Mouse (Mus musculus): ENCODE data around the gene Cd28.

- no peak for TF ChIP-seq MAFK (IDR thresholded peaks at IDR 0.05; ENCODE audit: borderline replicate concordance, low read depth, low read length)
- no peak for TF ChIP-seq CHD1 (IDR thresholded peaks at IDR 0.05; ENCODE audit: low read depth, low read length)
- TF ChIP-seq NELFE (IDR thresholded peaks at IDR 0.05; ENCODE audit: low read depth, low read length) = no peak
- TF ChIP-seq HCFC1 (IDR thresholded peaks at IDR 0.05; ENCODE audit: low read depth, low read length) = no peak
- no peak for TF ChIP-seq MEF2A (IDR thresholded peaks at IDR 0.05; ENCODE audit: extremely low read depth, insufficient replicate concordance, low read depth, low read length, poor library complexity, severe bottlenecking)
- no peak for TF ChIP-seq EP300 (IDR thresholded peaks at IDR 0.05; ENCODE audit: low read depth in 1 of 2, low read length in 2 of 2)
- no peak for TF ChIP-seq SIN3A (IDR thresholded peaks at IDR 0.05; ENCODE audit: low read length)
- no peak for TF ChIP-seq MYC (IDR thresholded peaks at IDR 0.05; ENCODE audit: low read depth, low read length)
- TF ChIP-seq CTCF (IDR thresholded peaks at IDR 0.05 in 2 of 3, conservative IDR thresholded peaks at IDR 0.05 in 1 of 3; ENCODE audit: control insufficient read depth in 1 of 3, insufficient read depth in 1 of 3, low read depth in 2 of 3, low read length in 3 of 3, poor library complexity in 1 of 3, severe bottlenecking in 1 of 3) = no peak
- TF ChIP-seq ZKSCAN1 (IDR thresholded peaks at IDR 0.05; ENCODE audit: low read depth, low read length) = no peak
Measured at GRCm38 (mm10) chr1:60820981-60821380, 104.4 kb downstream of the Cd28 start.
